Mouse (Mus musculus) limb, embryonic 10.5 days (tissue): ENCODE measurements at regions not wholly inside any gene's neighbourhood (a gene's known extent, or its start where the extent isn't known, plus 50 kb on each side); places are given as distances from the start of the nearest gene placed in this dataset.

Experiments
- DNase-seq: peaks from one replicate; pipeline ENCODE4 v3.0.0-alpha.2; 2017; ENCODE audit warnings: low spot score
- H3K27ac ChIP-seq: fragments of 300-500 bp; sonication (generic); 2 replicates; pipeline ENCODE4 v1.5.1; 2016; ENCODE audit warnings: mild to moderate bottlenecking
- H3K27me3 ChIP-seq: fragments of 300-500 bp; sonication (generic); 2 replicates; pipeline ENCODE4 v1.6.1; 2016; ENCODE audit warnings: low read depth, mild to moderate bottlenecking; ENCODE audit not compliant: poor library complexity, severe bottlenecking
- H3K36me3 ChIP-seq: fragments of 300-500 bp; sonication (generic); 2 replicates; pipeline ENCODE4 v1.6.1; 2016; ENCODE audit warnings: mild to moderate bottlenecking, moderate library complexity
- H3K4me1 ChIP-seq: fragments of 300-500 bp; sonication (generic); 2 replicates; pipeline ENCODE4 v1.6.1; 2016
- H3K4me3 ChIP-seq: fragments of 300-500 bp; sonication (generic); 2 replicates; pipeline ENCODE4 v1.5.1; 2016; ENCODE audit warnings: mild to moderate bottlenecking, moderate library complexity
- H3K9me3 ChIP-seq: fragments of 300-500 bp; sonication (generic); replicated peaks from 2 replicates; pipeline ENCODE4 v1.6.1; 2016; ENCODE audit warnings: mild to moderate bottlenecking
- WGBS: fragments of 180-500 bp; shearing (Covaris S2); methylation state at CpG from one replicate; pipeline ENCODE4 v1.1.7; 2016; 5-methylcytosine and 5-hydroxymethylcytosine counted together

GRCm38 (mm10) chr17:51414304-51414703 is 235.2 kb upstream of the Tbc1d5 start:
- WGBS: 82% methylated on average over 4 of the region's 4 CpGs
- DNase-seq: no peak
- Histone ChIP-seq H3K27ac (no peak overlapping the region), H3K4me3 (no peak overlapping the region), H3K36me3 (no peaks in the 10 kb centered on the region), H3K4me1 (no peaks in the 10 kb centered on the region), H3K9me3 (no peaks in the 10 kb centered on the region), H3K27me3 (0 out of 2 replicates have a peak, but pooled peaks cover 10% of the 10 kb centered on the region)

GRCm38 (mm10) chr17:51413741-51414140 is 234.6 kb upstream of the Tbc1d5 start:
- no peak overlapping the region for H3K27ac ChIP-seq
- no peaks in the 10 kb centered on the region for H3K36me3 ChIP-seq
- H3K4me1 ChIP-seq: no peaks in the 10 kb centered on the region
- H3K27me3 ChIP-seq: peaks cover 16% of the 10 kb centered on the region; the same call in 1 of the 2 replicates
- no peak for DNase-seq
- H3K4me3 ChIP-seq: no peak overlapping the region
- no peaks in the 10 kb centered on the region for H3K9me3 ChIP-seq

GRCm38 (mm10) chr17:51411545-51412094 is 232.5 kb upstream of the Tbc1d5 start:
- Histone ChIP-seq H3K27me3 (peaks cover 26% of the 10 kb centered on the region; the same call in 1 of the 2 replicates), H3K4me3 (no peak overlapping the region), H3K9me3 (no peaks in the 10 kb centered on the region), H3K36me3 (no peaks in the 10 kb centered on the region), H3K4me1 (no peaks in the 10 kb centered on the region), H3K27ac (no peak overlapping the region)
- no peak for DNase-seq
- WGBS: 87% methylated on average over 12 of the region's 12 CpGs

- Histone ChIP-seq H3K27me3 (peaks cover 37% of the 10 kb centered on the region), H3K9me3 (no peaks in the 10 kb centered on the region), H3K4me1 (no peaks in the 10 kb centered on the region), H3K27ac (no peak overlapping the region), H3K36me3 (no peaks in the 10 kb centered on the region), H3K4me3 (no peak overlapping the region)
- WGBS: 67% methylated on average over 5 of the region's 5 CpGs
- no peak for DNase-seq
Measured at GRCm38 (mm10) chr17:51408894-51409293, 229.7 kb upstream of the Tbc1d5 start.

GRCm38 (mm10) chr17:51408367-51408766 is 229.2 kb upstream of the Tbc1d5 start:
- no peaks in the 10 kb centered on the region for H3K36me3 ChIP-seq
- 64% methylated on average over 3 of the region's 3 CpGs for WGBS
- DNase-seq: no peak
- H3K4me1 ChIP-seq: no peaks in the 10 kb centered on the region
- H3K4me3 ChIP-seq: no peak overlapping the region
- H3K27me3 ChIP-seq: peaks cover 42% of the 10 kb centered on the region
- H3K9me3 ChIP-seq: no peaks in the 10 kb centered on the region
- no peak overlapping the region for H3K27ac ChIP-seq

- Histone ChIP-seq H3K27ac (no peak overlapping the region), H3K27me3 (peaks cover 49% of the 10 kb centered on the region), H3K4me3 (no peak overlapping the region), H3K9me3 (no peaks in the 10 kb centered on the region), H3K36me3 (no peaks in the 10 kb centered on the region), H3K4me1 (no peaks in the 10 kb centered on the region)
- no peak for DNase-seq
- WGBS: 74% methylated on average over 4 of the region's 4 CpGs
Measured at GRCm38 (mm10) chr17:51407046-51407445, 227.9 kb upstream of the Tbc1d5 start.

GRCm38 (mm10) chr17:51405059-51405458 is 225.9 kb upstream of the Tbc1d5 start:
- no peak for DNase-seq
- WGBS: 86% methylated on average over 3 of the region's 3 CpGs
- Histone ChIP-seq H3K27me3 (peaks cover 65% of the 10 kb centered on the region), H3K4me1 (no peaks in the 10 kb centered on the region), H3K27ac (no peak overlapping the region), H3K36me3 (no peaks in the 10 kb centered on the region), H3K9me3 (no peaks in the 10 kb centered on the region), H3K4me3 (no peak overlapping the region)

- H3K4me3 ChIP-seq: no peak overlapping the region
- 84% methylated on average over 7 of the region's 7 CpGs for WGBS
- H3K4me1 ChIP-seq: 0 out of 2 replicates have a peak, but pooled peaks cover 3% of the 10 kb centered on the region
- no peaks in the 10 kb centered on the region for H3K9me3 ChIP-seq
- H3K27ac ChIP-seq: no peak overlapping the region
- H3K36me3 ChIP-seq: no peaks in the 10 kb centered on the region
- H3K27me3 ChIP-seq: peaks cover 89% of the 10 kb centered on the region
- no peak for DNase-seq
Measured at GRCm38 (mm10) chr17:51397973-51398372, 218.8 kb upstream of the Tbc1d5 start.

- Histone ChIP-seq H3K27me3 (peaks cover 65% of the 10 kb centered on the region), H3K4me3 (no peak overlapping the region), H3K36me3 (no peaks in the 10 kb centered on the region), H3K4me1 (0 out of 2 replicates have a peak, but pooled peaks cover 3% of the 10 kb centered on the region), H3K27ac (no peak overlapping the region), H3K9me3 (no peaks in the 10 kb centered on the region)
- DNase-seq: no peak
- 81% methylated on average over 11 of the region's 11 CpGs for whole genome bisulfite sequencing
Measured at GRCm38 (mm10) chr17:51393771-51394221, 214.6 kb upstream of the Tbc1d5 start.

GRCm38 (mm10) chr17:51391871-51392270 is 212.7 kb upstream of the Tbc1d5 start:
- no peaks in the 10 kb centered on the region for H3K36me3 ChIP-seq
- WGBS: 95% methylated on average over 10 of the region's 10 CpGs
- DNase-seq: no peak
- no peak overlapping the region for H3K27ac ChIP-seq
- no peaks in the 10 kb centered on the region for H3K9me3 ChIP-seq
- H3K4me1 ChIP-seq: no peaks in the 10 kb centered on the region
- no peak overlapping the region for H3K4me3 ChIP-seq
- peaks cover 52% of the 10 kb centered on the region for H3K27me3 ChIP-seq

- H3K4me3 ChIP-seq: no peak overlapping the region
- WGBS: 85% methylated on average over 6 of the region's 6 CpGs
- DNase-seq: no peak
- H3K27me3 ChIP-seq: no peaks in the 10 kb centered on the region
- H3K27ac ChIP-seq: no peak overlapping the region
- H3K9me3 ChIP-seq: no peaks in the 10 kb centered on the region
- H3K4me1 ChIP-seq: no peaks in the 10 kb centered on the region
- H3K36me3 ChIP-seq: no peaks in the 10 kb centered on the region
Measured at GRCm38 (mm10) chr17:51382552-51382951, 203.4 kb upstream of the Tbc1d5 start.

- H3K9me3 ChIP-seq: no peaks in the 10 kb centered on the region
- H3K27ac ChIP-seq: no peak overlapping the region
- peaks cover 10% of the 10 kb centered on the region for H3K4me1 ChIP-seq
- DNase-seq: no peak
- no peaks in the 10 kb centered on the region for H3K36me3 ChIP-seq
- H3K27me3 ChIP-seq: no peaks in the 10 kb centered on the region
- H3K4me3 ChIP-seq: no peak overlapping the region
- 69% methylated on average over 7 of the region's 7 CpGs for WGBS
Measured at GRCm38 (mm10) chr17:51371937-51372479, 192.9 kb upstream of the Tbc1d5 start.

- no peaks in the 10 kb centered on the region for H3K27me3 ChIP-seq
- H3K36me3 ChIP-seq: no peaks in the 10 kb centered on the region
- 88% methylated on average over 7 of the region's 7 CpGs for WGBS
- no peaks in the 10 kb centered on the region for H3K9me3 ChIP-seq
- no peak for DNase-seq
- H3K4me1 ChIP-seq: peaks cover 10% of the 10 kb centered on the region
- no peak overlapping the region for H3K27ac ChIP-seq
- H3K4me3 ChIP-seq: no peak overlapping the region
Measured at GRCm38 (mm10) chr17:51370990-51371389, 191.8 kb upstream of the Tbc1d5 start.

- peaks cover 10% of the 10 kb centered on the region for H3K4me1 ChIP-seq
- H3K9me3 ChIP-seq: no peaks in the 10 kb centered on the region
- no peak for DNase-seq
- H3K36me3 ChIP-seq: no peaks in the 10 kb centered on the region
- no peak overlapping the region for H3K4me3 ChIP-seq
- H3K27me3 ChIP-seq: no peaks in the 10 kb centered on the region
- 41% methylated on average over 9 of the region's 9 CpGs for WGBS
- H3K27ac ChIP-seq: no peak overlapping the region
Measured at GRCm38 (mm10) chr17:51370085-51370484, 190.9 kb upstream of the Tbc1d5 start.
